Mouse (Mus musculus) kidney, embryonic 14.5 days (tissue): Measurements from ENCODE around the gene Tmc8. TPM values are rescaled to one million over a fixed set of nuclear protein-coding genes. Genes with fewer than 3 reads are reported as not detected.
A peak's percentile ranks its signal among the peaks of the same experiment; 100 is the strongest.

Source experiments
- ATAC-seq: fragments of 200-750 bp; cut with Nextera tagmentation; 2 replicates; pipeline ENCODE4 v1.8.0; 2017; ENCODE audit warnings: moderate number of reproducible peaks, mild to moderate bottlenecking, moderate TSS enrichment, moderate library complexity; ENCODE audit not compliant: low FRiP score, low TSS enrichment
- H3K27ac ChIP-seq: fragments of 300-500 bp; sonication (generic); 2 replicates; pipeline ENCODE4 v1.5.1; 2014; ENCODE audit warnings: low read depth, mild to moderate bottlenecking, low read length, moderate library complexity, mixed read lengths
- H3K27me3 ChIP-seq: fragments of 300-500 bp; sonication (generic); 2 replicates; pipeline ENCODE4 v1.6.1; 2014; ENCODE audit warnings: mild to moderate bottlenecking, low read length; ENCODE audit not compliant: control insufficient read depth, insufficient read depth
- H3K36me3 ChIP-seq: fragments of 300-500 bp; sonication (generic); 2 replicates; pipeline ENCODE4 v1.6.1; 2014; ENCODE audit warnings: low read length, mixed read lengths; ENCODE audit not compliant: control insufficient read depth, insufficient read depth
- H3K4me1 ChIP-seq: fragments of 300-500 bp; sonication (generic); 2 replicates; pipeline ENCODE4 v1.6.1; 2014; ENCODE audit warnings: low read length, mixed read lengths; ENCODE audit not compliant: control insufficient read depth, insufficient read depth
- H3K4me2 ChIP-seq: fragments of 300-500 bp; sonication (generic); replicated peaks from 2 replicates; pipeline ENCODE4 v1.6.1; 2014; ENCODE audit warnings: low read depth, mild to moderate bottlenecking, low read length
- H3K4me3 ChIP-seq: fragments of 300-500 bp; sonication (generic); 2 replicates; pipeline ENCODE4 v1.5.1; 2014; ENCODE audit warnings: mild to moderate bottlenecking, low read length
- H3K9ac ChIP-seq: fragments of 300-500 bp; sonication (generic); 2 replicates; pipeline ENCODE4 v1.6.1; 2014; ENCODE audit warnings: low read depth, mild to moderate bottlenecking, low read length, moderate library complexity
- H3K9me3 ChIP-seq: fragments of 300-500 bp; sonication (generic); 2 replicates; pipeline ENCODE4 v1.6.1; 2016; ENCODE audit warnings: low read length; ENCODE audit not compliant: control insufficient read depth
- WGBS: fragments of 180-500 bp; shearing (Covaris S2); extraction: QIAGEN DNeasy Blood & Tissue Kit; methylation state at CpG from one replicate; pipeline ENCODE4 v1.1.7; 2014; 5-methylcytosine and 5-hydroxymethylcytosine counted together
- polyA plus RNA-seq: library from polyadenylated mRNA; unstranded; fragments of >200 nt; fragmentation: Nextera tagmentation; extraction: Ambion mirVana; gene quantifications from 2 replicates; pipeline ENCODE4 v1.2.1, GENCODE M21; 2014

Gene Tmc8
- 1.3 and 3.4 TPM in 2 replicates for polyA plus RNA-seq

DNA sequence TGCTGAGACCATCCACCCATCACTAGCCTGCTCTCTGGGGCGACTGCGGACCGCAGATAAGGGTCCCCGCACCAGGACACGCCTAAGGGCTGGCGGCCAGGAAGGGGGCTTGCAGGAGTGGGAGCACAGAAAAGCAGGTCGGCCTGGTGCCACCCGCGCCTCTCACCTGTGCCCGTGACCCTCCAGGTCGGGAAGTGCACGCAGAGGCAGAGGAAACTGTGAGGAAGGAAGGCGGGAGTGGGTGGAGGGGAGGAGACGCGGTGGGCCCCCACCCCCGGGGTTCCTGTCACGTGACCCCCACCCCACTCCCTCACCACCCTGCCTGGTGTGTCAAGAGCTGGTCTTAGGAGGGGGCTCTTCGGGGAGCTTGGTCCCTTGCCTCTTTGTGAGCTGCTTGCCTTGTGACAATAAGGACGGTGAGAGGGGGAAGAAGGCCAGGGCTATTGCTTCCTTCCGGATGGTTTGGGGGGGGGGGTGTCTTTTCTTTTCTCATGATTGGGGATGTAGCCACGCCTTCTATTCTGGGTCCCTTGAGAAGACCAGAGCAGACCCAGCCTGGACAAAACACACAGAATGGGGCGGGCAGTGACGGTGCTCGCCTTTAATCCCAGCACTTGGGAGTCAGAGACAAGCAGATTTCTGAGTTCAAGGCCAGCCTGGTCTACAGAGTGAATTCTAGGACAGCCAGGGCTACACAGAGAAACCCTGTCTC, at the start of gene Tmc8, which contains the start of gene Tmc6:
Gene Tmc8 (plus strand): TSS at position 84 of the 712 bp plus-strand sequence.
Gene Tmc6 (minus strand): TSS at position 206 of the 712 bp plus-strand sequence.
- Histone ChIP-seq H3K9ac (peak within 1 kb of the TSS; percentile 28; the same call in 1 of the 2 replicates), H3K4me2 (peak within 1 kb of the TSS; percentile 98), H3K9me3 (no peaks in the 10 kb centered on the region), H3K27ac (peak within 1 kb of the TSS; percentile 86), H3K36me3 (peaks cover 3% of the 10 kb centered on the region; the same call in 1 of the 2 replicates), H3K4me1 (peaks cover 39% of the 10 kb centered on the region), H3K4me3 (peak within 1 kb of the TSS; percentile 59), H3K27me3 (no peaks in the 10 kb centered on the region)
- WGBS = 42% methylated on average over 24 of the region's 24 CpGs
- no peak for ATAC-seq

DNA sequence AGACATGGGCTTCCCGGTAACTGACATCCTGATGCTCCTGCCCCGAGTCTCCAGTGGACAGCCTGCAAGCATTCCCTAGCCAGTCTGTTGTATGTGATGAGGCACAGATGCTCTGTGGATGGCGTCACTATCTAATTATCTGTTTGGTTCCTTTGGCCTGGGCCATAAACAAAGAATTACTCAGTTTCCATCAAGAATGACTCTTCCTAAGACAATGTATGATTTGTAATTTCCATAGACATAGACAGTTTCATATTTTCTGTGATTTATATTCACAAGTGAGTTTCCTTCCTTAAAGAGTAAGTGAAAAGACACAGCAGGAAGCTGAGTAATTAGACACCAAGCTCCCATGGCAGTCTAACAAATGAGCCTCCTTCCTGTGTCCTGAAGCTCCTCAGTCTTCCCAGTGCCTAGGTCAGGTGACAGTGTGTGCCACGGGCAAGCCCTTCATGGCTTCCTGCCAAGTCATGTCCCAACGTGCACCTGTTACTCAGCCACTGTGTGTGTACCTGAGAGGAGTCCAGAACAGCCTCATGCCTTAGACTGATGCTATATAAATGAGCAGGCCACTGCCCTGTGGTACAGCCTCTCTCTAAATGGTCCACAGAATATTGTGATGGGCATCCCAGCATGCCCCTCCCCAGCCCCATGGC, 45.7 kb upstream of the Tmc8 start:
- 63% methylated on average over 5 of the region's 5 CpGs for WGBS

DNA sequence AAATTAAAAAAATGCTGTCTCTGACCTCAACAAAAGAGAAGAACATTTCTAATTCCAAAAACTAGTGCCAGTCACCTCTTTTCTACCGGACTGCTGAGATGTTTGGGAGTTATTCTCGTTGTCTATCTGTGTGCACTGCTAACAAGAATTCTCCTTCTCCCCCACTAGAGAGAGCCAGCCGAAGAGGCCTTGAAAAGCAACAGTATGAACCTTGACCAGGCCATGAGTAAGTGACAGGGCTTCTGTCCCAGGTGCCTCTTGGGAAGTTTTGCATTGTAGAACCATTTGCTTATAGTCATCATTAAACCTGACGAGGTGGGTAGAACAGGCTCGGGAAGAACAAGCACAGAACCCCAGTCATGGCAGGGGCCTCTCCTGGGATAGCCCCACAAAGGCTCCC, 43.8 kb upstream of the Tmc8 start:
- Histone ChIP-seq H3K27me3 (no peaks in the 10 kb centered on the region), H3K4me3 (no peak overlapping the region), H3K27ac (no peak overlapping the region), H3K4me2 (no peak overlapping the region), H3K4me1 (no peaks in the 10 kb centered on the region), H3K9me3 (no peaks in the 10 kb centered on the region), H3K9ac (no peak overlapping the region), H3K36me3 (peaks cover 78% of the 10 kb centered on the region)
- ATAC-seq = no peak
- WGBS = 92% methylated on average over 5 of the region's 5 CpGs

More for the DNA sequence above, 45.7 kb upstream of the Tmc8 start:
- H3K9me3 ChIP-seq = no peaks in the 10 kb centered on the region
- H3K4me2 ChIP-seq = no peak overlapping the region
- no peak overlapping the region for H3K4me3 ChIP-seq
- H3K36me3 ChIP-seq = peaks cover 60% of the 10 kb centered on the region
- no peak overlapping the region for H3K9ac ChIP-seq
- 0 out of 2 replicates have a peak, but pooled peaks have one; percentile 16 for ATAC-seq
- H3K4me1 ChIP-seq = no peaks in the 10 kb centered on the region
- H3K27ac ChIP-seq = no peak overlapping the region
- no peaks in the 10 kb centered on the region for H3K27me3 ChIP-seq

DNA sequence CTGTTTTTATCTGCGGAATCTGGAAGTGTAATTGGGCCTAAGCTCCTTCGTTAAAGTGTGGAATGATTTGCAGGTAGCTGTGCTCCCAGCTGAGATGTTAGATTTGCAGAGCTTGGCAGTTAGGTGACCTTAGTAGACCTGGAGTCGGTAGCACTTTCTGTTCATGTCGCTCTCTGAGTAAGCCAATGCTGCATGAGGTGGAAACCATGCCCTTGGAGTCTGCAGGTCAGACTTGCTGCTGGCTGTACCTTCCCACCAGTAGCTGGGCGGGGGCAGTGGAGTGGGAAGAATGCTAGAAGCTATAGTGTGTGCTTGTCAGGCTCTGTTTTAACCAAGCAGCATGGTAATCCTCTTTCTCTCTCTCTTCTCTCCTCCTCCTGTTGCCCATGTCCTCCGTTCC, 40.7 kb upstream of the Tmc8 start:
- Histone ChIP-seq H3K9ac (no peak overlapping the region), H3K36me3 (peaks cover 89% of the 10 kb centered on the region), H3K4me2 (no peak overlapping the region), H3K27ac (no peak overlapping the region), H3K4me3 (no peak overlapping the region), H3K4me1 (no peaks in the 10 kb centered on the region), H3K9me3 (no peaks in the 10 kb centered on the region), H3K27me3 (no peaks in the 10 kb centered on the region)
- no peak for ATAC-seq
- WGBS = 86% methylated on average over 6 of the region's 6 CpGs

DNA sequence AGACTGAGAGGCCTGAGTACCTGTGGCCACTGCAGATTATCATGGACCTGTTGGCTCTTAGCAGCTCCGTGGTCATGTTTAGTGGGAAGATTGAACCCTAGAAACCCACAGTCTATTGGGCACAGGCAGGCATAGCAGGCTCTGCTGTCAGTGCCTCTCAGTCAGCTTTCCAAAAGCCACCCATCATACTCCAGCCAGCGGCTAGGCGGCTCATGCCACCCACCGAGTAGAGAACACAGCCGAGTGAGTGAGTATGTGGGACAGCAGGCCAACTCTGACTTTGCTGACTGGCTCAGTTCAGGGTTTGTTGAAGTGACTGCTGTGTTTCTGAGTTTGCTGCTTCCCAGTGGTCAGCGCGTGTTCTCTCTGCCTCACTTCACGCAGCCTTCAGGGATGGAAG, 39.6 kb upstream of the Tmc8 start:
- Histone ChIP-seq H3K9ac (no peak overlapping the region), H3K36me3 (peaks cover 86% of the 10 kb centered on the region), H3K4me3 (no peak overlapping the region), H3K9me3 (no peaks in the 10 kb centered on the region), H3K4me2 (no peak overlapping the region), H3K27ac (no peak overlapping the region), H3K4me1 (no peaks in the 10 kb centered on the region), H3K27me3 (no peaks in the 10 kb centered on the region)
- 86% methylated on average over 8 of the region's 8 CpGs for WGBS
- ATAC-seq = no peak

DNA sequence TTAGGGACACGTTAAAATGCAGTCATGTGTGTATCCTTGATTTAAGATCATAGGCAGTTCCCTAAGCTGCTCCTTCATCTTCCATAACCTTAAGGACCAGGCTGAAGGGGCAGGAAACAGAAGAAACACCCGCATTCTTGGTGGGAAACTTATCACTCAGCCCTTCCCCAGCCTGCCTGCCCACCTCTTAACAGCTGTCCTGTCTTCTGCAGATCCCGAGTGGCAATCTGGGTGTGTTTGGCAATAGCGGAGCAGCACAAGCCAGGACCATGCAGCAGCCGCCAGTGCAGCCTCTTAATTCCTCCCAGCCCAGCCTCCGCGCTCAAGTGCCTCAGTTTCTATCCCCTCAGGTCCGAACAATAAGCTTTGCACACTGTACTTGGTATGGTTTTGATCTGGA, 39.2 kb upstream of the Tmc8 start:
- Histone ChIP-seq H3K27me3 (no peaks in the 10 kb centered on the region), H3K9me3 (no peaks in the 10 kb centered on the region), H3K27ac (no peak overlapping the region), H3K4me2 (no peak overlapping the region), H3K4me3 (no peak overlapping the region), H3K36me3 (peaks cover 86% of the 10 kb centered on the region), H3K9ac (no peak overlapping the region), H3K4me1 (no peaks in the 10 kb centered on the region)
- WGBS = 82% methylated on average over 8 of the region's 8 CpGs
- no peak for ATAC-seq

DNA sequence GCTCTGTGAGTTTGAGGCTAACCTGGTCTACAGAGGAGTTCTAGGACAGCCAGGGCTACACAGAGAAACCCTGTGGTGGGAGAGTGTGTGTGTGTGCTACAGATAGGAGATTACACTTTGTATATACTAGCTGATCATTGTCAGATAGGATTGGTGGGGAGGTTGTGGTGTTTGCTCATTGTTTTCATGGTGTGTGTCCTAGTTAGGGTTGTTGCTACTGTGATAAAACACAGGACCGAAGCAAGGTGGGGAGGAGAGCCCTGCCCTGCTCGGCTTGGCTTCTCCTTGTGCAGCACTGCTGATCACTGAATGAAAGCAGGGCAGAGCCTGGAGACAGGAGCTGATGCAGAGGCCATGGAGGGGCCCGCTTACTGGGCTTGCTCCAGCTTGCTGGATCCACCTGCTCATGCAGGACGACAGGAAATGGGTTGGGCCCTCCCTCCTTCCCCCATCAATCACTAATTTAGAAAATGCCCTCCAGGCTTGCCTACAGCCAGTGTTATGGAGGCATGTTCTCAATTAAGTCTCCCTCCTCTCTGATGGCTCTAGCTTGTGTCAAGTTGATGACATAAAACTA, 38.3 kb upstream of the Tmc8 start:
- Histone ChIP-seq H3K9ac (no peak overlapping the region), H3K4me3 (no peak overlapping the region), H3K9me3 (no peaks in the 10 kb centered on the region), H3K27ac (no peak overlapping the region), H3K27me3 (no peaks in the 10 kb centered on the region), H3K4me2 (no peak overlapping the region), H3K36me3 (peaks cover 87% of the 10 kb centered on the region), H3K4me1 (no peaks in the 10 kb centered on the region)
- ATAC-seq = no peak
- 56% methylated on average over 4 of the region's 4 CpGs for WGBS

DNA sequence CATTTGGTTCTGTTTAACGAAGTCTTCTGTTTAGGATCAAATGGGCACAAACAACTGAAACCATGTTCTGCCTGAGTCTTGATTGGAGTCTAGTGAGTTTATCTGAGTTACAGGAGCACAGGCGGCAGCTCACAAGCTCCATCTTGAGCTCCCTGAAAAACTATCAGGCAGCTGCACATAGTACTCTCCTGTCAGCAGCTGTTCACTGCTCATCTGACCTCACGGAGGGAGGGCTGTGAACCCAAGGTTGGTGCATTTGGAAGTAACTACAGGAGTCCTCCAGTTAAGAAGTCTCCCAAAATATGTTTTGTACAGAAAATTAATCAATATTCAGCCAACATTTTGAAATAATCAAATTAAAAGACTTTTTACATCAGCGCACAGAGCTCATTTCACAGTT, 33.2 kb upstream of the Tmc8 start:
- WGBS = 91% methylated on average over 4 of the region's 4 CpGs
- H3K4me3 ChIP-seq = no peak overlapping the region
- ATAC-seq = no peak
- no peaks in the 10 kb centered on the region for H3K27me3 ChIP-seq
- H3K4me2 ChIP-seq = no peak overlapping the region
- peaks cover 88% of the 10 kb centered on the region for H3K36me3 ChIP-seq
- no peaks in the 10 kb centered on the region for H3K9me3 ChIP-seq
- H3K9ac ChIP-seq = no peak overlapping the region
- H3K27ac ChIP-seq = no peak overlapping the region
- no peaks in the 10 kb centered on the region for H3K4me1 ChIP-seq

DNA sequence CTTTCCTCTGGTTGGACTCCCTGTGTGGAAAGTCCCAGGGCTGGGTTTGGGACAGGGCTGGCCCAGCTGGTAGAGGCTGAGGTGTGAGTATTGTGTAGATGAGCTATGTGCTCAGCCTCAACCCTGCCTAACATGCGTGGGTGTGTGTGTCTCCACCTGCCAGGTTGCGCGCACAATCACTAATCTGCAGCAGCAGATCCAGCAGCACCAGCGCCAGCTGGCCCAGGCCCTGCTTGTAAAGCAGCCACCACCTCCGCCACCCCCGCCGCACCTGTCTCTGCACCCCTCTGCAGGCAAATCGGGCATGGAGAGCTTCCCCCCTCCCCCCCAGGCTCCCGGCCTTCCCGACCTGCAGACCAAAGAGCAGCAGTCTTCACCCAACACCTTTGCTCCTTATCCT, 32.5 kb upstream of the Tmc8 start:
- ATAC-seq = no peak
- peaks cover 87% of the 10 kb centered on the region for H3K36me3 ChIP-seq
- H3K4me2 ChIP-seq = no peak overlapping the region
- H3K27ac ChIP-seq = no peak overlapping the region
- H3K9me3 ChIP-seq = no peaks in the 10 kb centered on the region
- no peak overlapping the region for H3K4me3 ChIP-seq
- H3K27me3 ChIP-seq = no peaks in the 10 kb centered on the region
- H3K4me1 ChIP-seq = no peaks in the 10 kb centered on the region
- 90% methylated on average over 10 of the region's 10 CpGs for WGBS
- no peak overlapping the region for H3K9ac ChIP-seq
